Mouse (Mus musculus) megakaryocyte, embryonic 14.5 days (primary cell): ENCODE results near the gene Hist1h2bh. TPM values are rescaled to one million over a fixed set of nuclear protein-coding genes. Genes with fewer than 3 reads are reported as not detected.
A peak's percentile ranks its signal among the peaks of the same experiment; 100 is the strongest.
"Not testable (repeated sequence)": the region's sequence is repeated elsewhere in the genome, so short reads cannot be mapped to it uniquely, and the experiment has no call there.

ENCODE experiments used
- H3K27me3 ChIP-seq: replicated peaks from 2 replicates; pipeline ENCODE3; 2012; ENCODE audit warnings: inconsistent platforms
- H3K36me3 ChIP-seq: replicated peaks from 2 replicates; pipeline ENCODE3; 2012; ENCODE audit warnings: low read length, inconsistent platforms, mixed read lengths
- H3K4me1 ChIP-seq: 2 replicates; pipeline ENCODE4 v1.6.1; 2012; ENCODE audit warnings: inconsistent platforms
- H3K4me3 ChIP-seq: replicated peaks from 2 replicates; pipeline ENCODE3; 2012; ENCODE audit warnings: moderate library complexity, mild to moderate bottlenecking, inconsistent platforms
- H3K9me3 ChIP-seq: 2 replicates; pipeline ENCODE4 v1.6.1; 2012; ENCODE audit warnings: inconsistent platforms
- FLI1 ChIP-seq: IDR thresholded peaks from 2 replicates; pipeline ENCODE4 v1.6.1; 2012; ENCODE audit warnings: low read length, inconsistent platforms, mixed read lengths
- GATA1 ChIP-seq: IDR thresholded peaks from 3 replicates; pipeline ENCODE4 v1.6.1; 2012; ENCODE audit warnings: mixed read lengths, low read length, inconsistent platforms, borderline replicate concordance
- polyA plus RNA-seq: library from polyadenylated mRNA; stranded (reverse); fragments of >175 nt; gene quantifications from 2 replicates; pipeline ENCODE4 v1.2.3, GENCODE M21; 2012; ENCODE audit warnings: low replicate concordance; ENCODE audit not compliant: insufficient read depth

Gene Hist1h2bh
- polyA plus RNA-seq, 1 experiment, result 1.4 TPM

- H3K4me3 ChIP-seq, result peak overlapping the region; percentile 95
Observed at GRCm38 (mm10) chr13:23534368-23535131, 8.6 kb downstream of the Hist1h2bh start.

DNA sequence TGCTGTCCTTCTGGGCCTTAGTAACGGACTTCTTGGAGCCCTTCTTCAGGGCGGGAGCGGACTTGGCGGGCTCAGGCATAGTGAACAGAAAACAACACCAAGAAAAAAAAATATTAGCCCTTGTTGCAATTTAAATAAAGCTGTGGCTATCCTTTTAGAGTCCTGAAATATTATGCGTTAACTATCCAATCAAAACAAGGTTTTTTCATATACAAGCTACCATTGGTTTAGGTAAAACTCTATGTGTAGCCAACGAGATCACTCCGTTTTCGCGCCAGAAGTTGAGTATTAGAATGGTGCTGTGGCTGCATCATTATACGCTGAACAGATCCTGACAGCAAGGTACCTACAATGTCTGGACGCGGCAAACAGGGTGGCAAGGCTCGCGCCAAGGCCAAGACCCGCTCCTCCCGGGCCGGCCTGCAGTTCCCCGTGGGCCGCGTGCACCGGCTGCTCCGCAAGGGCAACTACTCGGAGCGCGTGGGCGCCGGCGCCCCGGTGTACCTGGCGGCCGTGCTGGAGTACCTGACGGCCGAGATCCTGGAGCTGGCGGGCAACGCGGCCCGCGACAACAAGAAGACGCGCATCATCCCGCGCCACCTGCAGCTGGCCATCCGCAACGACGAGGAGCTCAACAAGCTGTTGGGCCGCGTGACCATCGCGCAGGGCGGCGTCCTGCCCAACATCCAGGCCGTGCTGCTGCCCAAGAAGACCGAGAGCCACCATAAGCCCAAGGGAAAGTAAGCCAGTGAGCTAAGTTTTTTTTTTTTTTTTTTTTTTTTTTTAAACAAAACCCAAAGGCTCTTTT is 9.4 kb downstream of the Hist1h2bh start, which contains the start of gene Hist1h2af:
Gene Hist1h2af (plus strand): TSS at position 347 of the 808 bp plus-strand sequence.
- not testable (repeated sequence) for H3K27me3 ChIP-seq, H3K9me3 ChIP-seq, H3K36me3 ChIP-seq
- peaks cover 59% of the 10 kb centered on the region for H3K4me1 ChIP-seq
- H3K4me3 ChIP-seq, result peak within 1 kb of the TSS; percentile 95

More at GRCm38 (mm10) chr13:23534368-23535131, 8.6 kb downstream of the Hist1h2bh start:
- Histone ChIP-seq H3K27me3 (no peaks in the 10 kb centered on the region), H3K36me3 (no peaks in the 10 kb centered on the region), H3K4me1 (peaks cover 61% of the 10 kb centered on the region), H3K9me3 (no peaks in the 10 kb centered on the region)
- TF ChIP-seq GATA1 (no peak), FLI1 (no peak)

DNA sequence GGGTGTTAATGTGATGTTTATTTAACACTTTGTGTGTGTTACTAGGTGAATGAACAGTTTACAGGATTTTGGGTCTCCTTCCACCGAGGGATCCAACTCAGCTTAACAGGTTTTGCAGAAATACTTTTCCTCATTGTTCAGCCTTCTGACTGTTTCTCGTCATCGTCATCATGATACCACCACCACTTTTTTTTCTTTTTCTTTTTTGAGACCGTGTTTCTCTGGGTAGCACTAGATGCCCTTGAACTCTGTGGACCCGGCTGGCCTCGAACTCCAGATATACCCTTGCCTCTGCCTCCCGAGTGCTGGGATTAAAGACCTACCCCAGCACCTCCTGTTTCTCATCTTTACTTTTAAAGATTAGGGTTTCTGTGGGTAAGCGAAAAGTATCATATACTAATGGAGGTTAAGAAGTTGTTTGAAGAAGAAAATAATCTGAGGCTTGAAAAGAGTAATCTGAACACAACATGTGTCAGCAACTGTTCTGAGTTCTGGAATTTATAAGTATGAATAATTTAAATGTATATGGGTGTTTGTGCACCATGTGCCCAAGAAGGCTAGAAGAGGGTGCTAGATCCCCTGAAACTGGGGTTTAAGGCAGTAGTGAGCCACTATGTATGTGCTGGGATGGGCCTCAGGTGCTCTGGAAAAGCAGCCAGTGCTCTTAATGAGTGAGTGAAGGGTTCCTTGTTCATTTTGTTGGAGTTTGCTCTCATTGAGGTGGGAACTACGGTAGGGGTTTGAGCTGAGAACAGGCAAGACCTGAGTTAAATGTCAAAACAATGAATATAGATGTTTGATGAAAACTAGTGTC is 10.7 kb downstream of the Hist1h2bh start:
- H3K9me3 ChIP-seq, result no peaks in the 10 kb centered on the region
- no peak for TF ChIP-seq GATA1
- TF ChIP-seq FLI1, result no peak
- H3K4me1 ChIP-seq, result peaks cover 52% of the 10 kb centered on the region
- H3K27me3 ChIP-seq, result no peaks in the 10 kb centered on the region
- no peaks in the 10 kb centered on the region for H3K36me3 ChIP-seq
- peak overlapping the region; percentile 91 for H3K4me3 ChIP-seq

- Histone ChIP-seq H3K36me3 (no peaks in the 10 kb centered on the region), H3K9me3 (no peaks in the 10 kb centered on the region), H3K27me3 (no peaks in the 10 kb centered on the region), H3K4me3 (peak within 1 kb of the TSS; percentile 91), H3K4me1 (peaks cover 50% of the 10 kb centered on the region)
- no peak for TF ChIP-seq GATA1
Observed at GRCm38 (mm10) chr13:23530901-23531875, 12.0 kb downstream of the Hist1h2bh start, which contains the start of gene Hist1h4h. Hist1h4h (plus strand) TSS chr13:23531050.

DNA sequence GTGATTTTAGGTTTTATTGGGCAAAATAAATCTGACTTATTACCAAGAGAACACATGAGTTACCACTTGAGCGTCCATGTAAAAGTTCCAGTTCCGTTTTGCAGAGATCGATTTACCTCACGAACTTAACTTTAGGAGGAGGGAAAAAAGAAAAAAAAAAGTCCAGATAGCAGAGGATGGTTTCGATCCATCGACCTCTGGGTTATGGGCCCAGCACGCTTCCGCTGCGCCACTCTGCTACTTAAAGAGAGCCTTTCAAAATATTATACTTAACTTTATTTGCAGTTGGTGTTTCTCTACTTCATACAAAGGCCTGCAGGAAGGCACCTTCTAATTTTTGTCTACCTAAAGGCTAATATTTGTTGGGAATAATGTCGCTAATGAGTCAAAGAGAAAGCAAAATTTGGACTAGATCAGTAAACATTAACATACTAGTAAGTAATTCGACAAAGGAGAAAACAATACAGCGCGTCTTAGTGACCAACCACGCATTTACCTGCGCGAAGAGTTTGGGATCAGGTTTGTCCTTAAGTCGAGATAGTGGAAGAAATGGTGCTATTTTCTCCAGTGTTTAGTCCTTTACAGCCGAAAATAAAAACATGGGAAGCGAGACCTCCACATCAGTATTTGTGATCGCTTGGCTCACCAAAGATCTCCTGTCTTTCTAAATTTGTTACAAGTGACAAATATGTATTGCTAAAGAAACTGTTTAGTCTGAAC is 12.9 kb downstream of the Hist1h2bh start:
- H3K36me3 ChIP-seq, result no peaks in the 10 kb centered on the region
- no peaks in the 10 kb centered on the region for H3K9me3 ChIP-seq
- TF ChIP-seq FLI1 (no peak), GATA1 (no peak)
- H3K27me3 ChIP-seq, result no peaks in the 10 kb centered on the region
- peaks cover 56% of the 10 kb centered on the region for H3K4me1 ChIP-seq
- H3K4me3 ChIP-seq, result peak overlapping the region; percentile 91

- Histone ChIP-seq H3K27me3 (no peaks in the 10 kb centered on the region), H3K9me3 (no peaks in the 10 kb centered on the region), H3K4me1 (peaks cover 55% of the 10 kb centered on the region), H3K4me3 (peak overlapping the region; percentile 91), H3K36me3 (no peaks in the 10 kb centered on the region)
- TF ChIP-seq FLI1 (no peak), GATA1 (no peak)
Observed at GRCm38 (mm10) chr13:23529480-23530165, 13.6 kb downstream of the Hist1h2bh start.

GRCm38 (mm10) chr13:23529005-23529404 is 14.2 kb downstream of the Hist1h2bh start:
- Histone ChIP-seq H3K4me1 (peaks cover 57% of the 10 kb centered on the region), H3K4me3 (no peak overlapping the region), H3K36me3 (no peaks in the 10 kb centered on the region), H3K27me3 (no peaks in the 10 kb centered on the region), H3K9me3 (no peaks in the 10 kb centered on the region)
- TF ChIP-seq FLI1, result no peak
- no peak for TF ChIP-seq GATA1

DNA sequence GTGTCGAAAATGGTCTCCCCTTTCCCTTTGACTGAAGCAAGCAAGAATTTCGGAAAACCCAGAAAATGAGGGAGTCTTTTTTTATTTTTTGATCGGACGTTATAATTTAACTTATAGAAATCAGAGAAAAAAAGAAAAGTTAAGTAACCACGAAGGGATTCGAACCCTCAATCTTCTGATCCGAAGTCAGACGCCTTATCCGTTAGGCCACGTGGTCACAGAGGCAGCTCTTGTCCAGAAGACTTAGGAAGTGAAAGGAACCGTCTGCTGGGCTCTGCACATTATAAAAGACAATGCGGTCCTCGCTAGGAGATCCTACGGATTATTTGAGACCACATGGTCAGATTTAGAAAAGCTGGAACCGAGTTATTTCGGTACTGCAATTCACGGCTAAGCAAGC is 16.9 kb downstream of the Hist1h2bh start:
- Histone ChIP-seq H3K27me3 (no peaks in the 10 kb centered on the region), H3K4me3 (peak overlapping the region; percentile 88), H3K36me3 (no peaks in the 10 kb centered on the region), H3K4me1 (peaks cover 62% of the 10 kb centered on the region), H3K9me3 (no peaks in the 10 kb centered on the region)
- TF ChIP-seq GATA1 (no peak), FLI1 (no peak)
